Mouse (Mus musculus) limb, embryonic 10.5 days (tissue): ENCODE data around the gene Epb41l4b. TPM values are rescaled to one million over a fixed set of nuclear protein-coding genes. Genes with fewer than 3 reads are reported as not detected.

ENCODE experiments used
- DNase-seq: peaks from one replicate; pipeline ENCODE4 v3.0.0-alpha.2; 2017; ENCODE audit warnings: low spot score
- H3K27ac ChIP-seq: fragments of 300-500 bp; sonication (generic); 2 replicates; pipeline ENCODE4 v1.5.1; 2016; ENCODE audit warnings: mild to moderate bottlenecking
- H3K27me3 ChIP-seq: fragments of 300-500 bp; sonication (generic); 2 replicates; pipeline ENCODE4 v1.6.1; 2016; ENCODE audit warnings: low read depth, mild to moderate bottlenecking; ENCODE audit not compliant: poor library complexity, severe bottlenecking
- H3K36me3 ChIP-seq: fragments of 300-500 bp; sonication (generic); 2 replicates; pipeline ENCODE4 v1.6.1; 2016; ENCODE audit warnings: mild to moderate bottlenecking, moderate library complexity
- H3K4me1 ChIP-seq: fragments of 300-500 bp; sonication (generic); 2 replicates; pipeline ENCODE4 v1.6.1; 2016
- H3K4me3 ChIP-seq: fragments of 300-500 bp; sonication (generic); 2 replicates; pipeline ENCODE4 v1.5.1; 2016; ENCODE audit warnings: mild to moderate bottlenecking, moderate library complexity
- H3K9me3 ChIP-seq: fragments of 300-500 bp; sonication (generic); replicated peaks from 2 replicates; pipeline ENCODE4 v1.6.1; 2016; ENCODE audit warnings: mild to moderate bottlenecking
- WGBS: fragments of 180-500 bp; shearing (Covaris S2); methylation state at CpG from one replicate; pipeline ENCODE4 v1.1.7; 2016; 5-methylcytosine and 5-hydroxymethylcytosine counted together
- polyA plus RNA-seq: library from polyadenylated mRNA; unstranded; fragments of >200 nt; fragmentation: Nextera tagmentation; extraction: Ambion mirVana; gene quantifications from 2 replicates; pipeline ENCODE4 v1.2.1, GENCODE M21; 2016

Gene Epb41l4b
- polyA plus RNA-seq, 1 experiment from 2014 or later, result 1.6 TPM

GRCm38 (mm10) chr4:57005011-57005410, 138.2 kb downstream of the Epb41l4b start:
- Histone ChIP-seq H3K27ac (no peak overlapping the region), H3K4me3 (no peak overlapping the region), H3K9me3 (no peaks in the 10 kb centered on the region), H3K36me3 (no peaks in the 10 kb centered on the region), H3K4me1 (peaks cover 5% of the 10 kb centered on the region), H3K27me3 (peaks cover 10% of the 10 kb centered on the region)
- no peak for DNase-seq
- WGBS, result 91% methylated on average over 8 of the region's 8 CpGs

- Histone ChIP-seq H3K4me1 (peaks cover 5% of the 10 kb centered on the region), H3K9me3 (no peaks in the 10 kb centered on the region), H3K36me3 (no peaks in the 10 kb centered on the region), H3K27ac (no peak overlapping the region), H3K27me3 (0 out of 2 replicates have a peak, but pooled peaks cover 4% of the 10 kb centered on the region), H3K4me3 (no peak overlapping the region)
- DNase-seq, result no peak
- 80% methylated on average over 8 of the region's 8 CpGs for WGBS
Measured at GRCm38 (mm10) chr4:57003886-57004285, 139.4 kb downstream of the Epb41l4b start.

- 48% methylated on average over 3 of the region's 3 CpGs for WGBS
- Histone ChIP-seq H3K27ac (no peak overlapping the region), H3K9me3 (no peaks in the 10 kb centered on the region), H3K4me3 (no peak overlapping the region), H3K4me1 (peaks cover 5% of the 10 kb centered on the region), H3K27me3 (0 out of 2 replicates have a peak, but pooled peaks cover 4% of the 10 kb centered on the region), H3K36me3 (no peaks in the 10 kb centered on the region)
- peak; percentile 35 for DNase-seq
Measured at GRCm38 (mm10) chr4:57002751-57003150, 140.5 kb downstream of the Epb41l4b start.

- Histone ChIP-seq H3K27ac (no peak overlapping the region), H3K27me3 (0 out of 2 replicates have a peak, but pooled peaks cover 4% of the 10 kb centered on the region), H3K9me3 (no peaks in the 10 kb centered on the region), H3K36me3 (no peaks in the 10 kb centered on the region), H3K4me1 (peaks cover 5% of the 10 kb centered on the region), H3K4me3 (no peak overlapping the region)
- no peak for DNase-seq
- 92% methylated on average over 2 of the region's 2 CpGs for WGBS
Measured at GRCm38 (mm10) chr4:57001437-57001836, 141.8 kb downstream of the Epb41l4b start.

- H3K27ac ChIP-seq, result no peak overlapping the region
- H3K4me3 ChIP-seq, result no peak overlapping the region
- DNase-seq, result no peak
- H3K27me3 ChIP-seq, result peaks cover 51% of the 10 kb centered on the region
- H3K36me3 ChIP-seq, result no peaks in the 10 kb centered on the region
- no peaks in the 10 kb centered on the region for H3K9me3 ChIP-seq
- WGBS, result 90% methylated on average over 7 of the region's 7 CpGs
- peaks cover 13% of the 10 kb centered on the region for H3K4me1 ChIP-seq
Measured at GRCm38 (mm10) chr4:56993331-56993730, 149.9 kb downstream of the Epb41l4b start.

GRCm38 (mm10) chr4:56991951-56992350, 151.3 kb downstream of the Epb41l4b start:
- WGBS, result 81% methylated on average over 2 of the region's 2 CpGs
- H3K27me3 ChIP-seq, result peaks cover 64% of the 10 kb centered on the region
- DNase-seq, result no peak
- H3K9me3 ChIP-seq, result no peaks in the 10 kb centered on the region
- no peaks in the 10 kb centered on the region for H3K36me3 ChIP-seq
- H3K4me3 ChIP-seq, result no peak overlapping the region
- peaks cover 13% of the 10 kb centered on the region for H3K4me1 ChIP-seq
- H3K27ac ChIP-seq, result no peak overlapping the region

GRCm38 (mm10) chr4:56990215-56990584, 153.0 kb downstream of the Epb41l4b start, which contains the start of gene Frrs1l:
TSS of gene Frrs1l (minus strand) at chr4:56990391.
- Histone ChIP-seq H3K4me3 (peak within 1 kb of the TSS; percentile 76), H3K27ac (peak within 1 kb of the TSS; percentile 78), H3K27me3 (peaks cover 66% of the 10 kb centered on the region), H3K36me3 (no peaks in the 10 kb centered on the region), H3K4me1 (peaks cover 13% of the 10 kb centered on the region), H3K9me3 (no peaks in the 10 kb centered on the region)
- DNase-seq, result no peak
- WGBS, result under 1% methylated on average over 44 of the region's 44 CpGs

GRCm38 (mm10) chr4:56989431-56990214, 153.6 kb downstream of the Epb41l4b start:
- 3% methylated on average over 45 of the region's 45 CpGs for WGBS
- H3K4me1 ChIP-seq, result peaks cover 13% of the 10 kb centered on the region
- peak overlapping the region; percentile 78 for H3K27ac ChIP-seq
- H3K9me3 ChIP-seq, result no peaks in the 10 kb centered on the region
- DNase-seq, result peak; percentile 53
- no peaks in the 10 kb centered on the region for H3K36me3 ChIP-seq
- H3K4me3 ChIP-seq, result peak overlapping the region; percentile 76
- peaks cover 66% of the 10 kb centered on the region for H3K27me3 ChIP-seq

GRCm38 (mm10) chr4:56965586-56966179, 177.6 kb downstream of the Epb41l4b start:
- H3K27me3 ChIP-seq, result no peaks in the 10 kb centered on the region
- H3K4me1 ChIP-seq, result no peaks in the 10 kb centered on the region
- DNase-seq, result no peak
- no peak overlapping the region for H3K27ac ChIP-seq
- 85% methylated on average over 7 of the region's 7 CpGs for WGBS
- no peak overlapping the region for H3K4me3 ChIP-seq
- no peaks in the 10 kb centered on the region for H3K9me3 ChIP-seq
- H3K36me3 ChIP-seq, result no peaks in the 10 kb centered on the region

- Histone ChIP-seq H3K36me3 (no peaks in the 10 kb centered on the region), H3K27ac (no peak overlapping the region), H3K9me3 (no peaks in the 10 kb centered on the region), H3K27me3 (no peaks in the 10 kb centered on the region), H3K4me1 (no peaks in the 10 kb centered on the region), H3K4me3 (no peak overlapping the region)
- 88% methylated on average over 6 of the region's 6 CpGs for WGBS
- no peak for DNase-seq
Measured at GRCm38 (mm10) chr4:56963687-56964086, 179.6 kb downstream of the Epb41l4b start.

- no peak overlapping the region for H3K27ac ChIP-seq
- no peaks in the 10 kb centered on the region for H3K9me3 ChIP-seq
- H3K27me3 ChIP-seq, result no peaks in the 10 kb centered on the region
- 92% methylated on average over 12 of the region's 12 CpGs for WGBS
- 0 out of 2 replicates have a peak, but pooled peaks cover 4% of the 10 kb centered on the region for H3K4me1 ChIP-seq
- no peak for DNase-seq
- no peaks in the 10 kb centered on the region for H3K36me3 ChIP-seq
- no peak overlapping the region for H3K4me3 ChIP-seq
Measured at GRCm38 (mm10) chr4:56961320-56961925, 181.8 kb downstream of the Epb41l4b start.

GRCm38 (mm10) chr4:56957518-56957917, 185.7 kb downstream of the Epb41l4b start:
- Histone ChIP-seq H3K4me3 (no peak overlapping the region), H3K9me3 (no peaks in the 10 kb centered on the region), H3K27me3 (no peaks in the 10 kb centered on the region), H3K27ac (no peak overlapping the region), H3K4me1 (0 out of 2 replicates have a peak, but pooled peaks cover 4% of the 10 kb centered on the region), H3K36me3 (no peaks in the 10 kb centered on the region)
- 71% methylated on average over 9 of the region's 9 CpGs for WGBS
- DNase-seq, result no peak

- Histone ChIP-seq H3K4me1 (peaks cover 4% of the 10 kb centered on the region; the same call in 1 of the 2 replicates), H3K36me3 (no peaks in the 10 kb centered on the region), H3K9me3 (no peaks in the 10 kb centered on the region), H3K27me3 (no peaks in the 10 kb centered on the region), H3K4me3 (no peak overlapping the region), H3K27ac (no peak overlapping the region)
- no peak for DNase-seq
- WGBS, result 72% methylated on average over 6 of the region's 6 CpGs
Measured at GRCm38 (mm10) chr4:56953235-56953634, 190.0 kb downstream of the Epb41l4b start.
